Mouse (Mus musculus) stomach, postnatal 0 days (tissue): ENCODE results near the gene Agbl3.

Experiments used
- CTCF ChIP-seq: IDR thresholded peaks from 2 replicates; pipeline ENCODE4 v1.5.1; 2016; ENCODE audit warnings: antibody characterized with exemption, low read depth, mild to moderate bottlenecking, moderate library complexity
- EP300 ChIP-seq: optimal IDR thresholded peaks from 2 replicates; pipeline ENCODE3; 2016; ENCODE audit warnings: antibody characterized with exemption

DNA sequence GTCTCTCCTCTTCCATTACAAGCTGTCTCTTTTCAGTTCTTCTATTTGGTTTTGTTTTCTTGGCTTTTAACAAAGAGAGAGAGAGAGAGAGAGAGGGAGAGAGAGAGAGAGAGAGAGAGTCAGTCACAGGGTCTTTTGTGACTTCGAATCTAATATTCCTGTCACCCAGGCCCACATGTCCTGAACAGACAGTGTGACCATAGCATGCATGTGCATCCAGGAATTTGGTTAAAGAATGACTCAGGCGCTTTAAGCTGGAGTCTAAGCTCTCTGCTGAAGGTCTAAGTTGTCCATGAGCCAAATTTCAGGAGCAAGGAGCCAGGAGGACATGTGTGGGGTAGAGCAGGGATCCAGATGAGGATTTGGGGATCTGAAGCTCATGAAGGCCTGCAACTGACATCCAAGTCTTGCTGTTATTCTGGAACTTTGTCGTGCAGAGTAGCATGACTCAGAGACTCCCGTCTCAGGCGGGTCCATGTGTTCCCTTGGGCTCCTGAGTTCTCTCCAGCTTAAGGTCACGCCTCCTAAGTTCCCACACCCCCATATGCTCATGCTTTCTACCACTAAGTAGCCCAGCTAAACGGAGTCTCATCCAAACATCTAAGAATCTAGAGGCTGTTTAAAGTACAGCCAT is 29.6 kb upstream of the Agbl3 start:
- no peak for TF ChIP-seq CTCF
- TF ChIP-seq EP300 = no peak
